Mouse (Mus musculus) kidney, postnatal 0 days (tissue): ENCODE data around the gene Usp20. TPM values are rescaled to one million over a fixed set of nuclear protein-coding genes. Genes with fewer than 3 reads are reported as not detected.
A peak's percentile ranks its signal among the peaks of the same experiment; 100 is the strongest.

Source experiments
- ATAC-seq: fragments of 200-750 bp; cut with Nextera tagmentation; replicated peaks from 2 replicates; pipeline ENCODE4 v1.8.0; 2017; ENCODE audit warnings: low read depth, moderate number of reproducible peaks, moderate TSS enrichment, moderate library complexity; ENCODE audit not compliant: low FRiP score
- DNase-seq: peaks from one replicate; pipeline ENCODE4 v3.0.0-alpha.2; 2016; ENCODE audit warnings: low spot score
- H3K27ac ChIP-seq: fragments of 300-500 bp; sonication (generic); 2 replicates; pipeline ENCODE4 v1.5.1; 2014; ENCODE audit warnings: mild to moderate bottlenecking
- H3K27me3 ChIP-seq: fragments of 300-500 bp; sonication (generic); 2 replicates; pipeline ENCODE4 v1.6.1; 2014; ENCODE audit warnings: low read length, mixed read lengths; ENCODE audit not compliant: insufficient read depth
- H3K36me3 ChIP-seq: fragments of 300-500 bp; sonication (generic); 2 replicates; pipeline ENCODE4 v1.6.1; 2014; ENCODE audit warnings: low read length, mixed read lengths; ENCODE audit not compliant: insufficient read depth
- H3K4me1 ChIP-seq: fragments of 300-500 bp; sonication (generic); replicated peaks from 2 replicates; pipeline ENCODE4 v1.6.1; 2014; ENCODE audit warnings: antibody characterized with exemption, low read length, mixed read lengths; ENCODE audit not compliant: insufficient read depth
- H3K4me2 ChIP-seq: fragments of 300-500 bp; sonication (generic); 2 replicates; pipeline ENCODE4 v1.6.1; 2014; ENCODE audit warnings: mild to moderate bottlenecking, low read length, moderate library complexity, mixed read lengths
- H3K4me3 ChIP-seq: fragments of 300-500 bp; sonication (generic); replicated peaks from 2 replicates; pipeline ENCODE4 v1.5.1; 2014; ENCODE audit warnings: low read depth, low read length
- H3K9ac ChIP-seq: fragments of 300-500 bp; sonication (generic); 2 replicates; pipeline ENCODE4 v1.6.1; 2014; ENCODE audit warnings: low read depth, low read length
- H3K9me3 ChIP-seq: fragments of 300-500 bp; sonication (generic); replicated peaks from 2 replicates; pipeline ENCODE4 v1.6.1; 2016; ENCODE audit warnings: low read length, inconsistent platforms, mixed read lengths
- CTCF ChIP-seq: IDR thresholded peaks from 2 replicates; pipeline ENCODE4 v1.5.1; 2016; ENCODE audit warnings: antibody characterized with exemption, low read depth, mild to moderate bottlenecking, moderate library complexity
- WGBS: fragments of 180-500 bp; shearing (Covaris S2); extraction: QIAGEN DNeasy Blood & Tissue Kit; methylation state at CpG from one replicate; pipeline ENCODE4 v1.1.7; 2014; 5-methylcytosine and 5-hydroxymethylcytosine counted together
- polyA plus RNA-seq: library from polyadenylated mRNA; unstranded; fragments of >200 nt; fragmentation: Nextera tagmentation; extraction: Ambion mirVana; gene quantifications from 2 replicates; pipeline ENCODE4 v1.2.1, GENCODE M21; 2015

The Usp20 gene
- polyA plus RNA-seq, 1 experiment from 2014 or later = 12.9 TPM

GRCm38 (mm10) chr2:30957511-30957910 is 24.6 kb upstream of the Usp20 start:
- ATAC-seq = no peak

GRCm38 (mm10) chr2:30958726-30959125 is 23.4 kb upstream of the Usp20 start:
- no peak overlapping the region for H3K4me3 ChIP-seq
- DNase-seq (no peak), ATAC-seq (0 out of 2 replicates have a peak, but pooled peaks have one; percentile 45)
- peaks cover 61% of the 10 kb centered on the region for H3K36me3 ChIP-seq
- no peak overlapping the region for H3K9ac ChIP-seq
- H3K27ac ChIP-seq = no peak overlapping the region
- H3K4me2 ChIP-seq = no peak overlapping the region
- WGBS = 88% methylated on average over 14 of the region's 14 CpGs
- no peaks in the 10 kb centered on the region for H3K9me3 ChIP-seq
- peaks cover 12% of the 10 kb centered on the region for H3K4me1 ChIP-seq
- no peak for TF ChIP-seq CTCF
- no peaks in the 10 kb centered on the region for H3K27me3 ChIP-seq

More at GRCm38 (mm10) chr2:30957511-30957910, 24.6 kb upstream of the Usp20 start:
- H3K9me3 ChIP-seq = no peaks in the 10 kb centered on the region
- no peak overlapping the region for H3K27ac ChIP-seq
- peaks cover 56% of the 10 kb centered on the region for H3K36me3 ChIP-seq
- H3K9ac ChIP-seq = no peak overlapping the region
- peaks cover 14% of the 10 kb centered on the region for H3K4me1 ChIP-seq
- H3K27me3 ChIP-seq = no peaks in the 10 kb centered on the region
- H3K4me2 ChIP-seq = no peak overlapping the region
- DNase-seq = no peak
- no peak for TF ChIP-seq CTCF
- 83% methylated on average over 4 of the region's 4 CpGs for WGBS
- no peak overlapping the region for H3K4me3 ChIP-seq

GRCm38 (mm10) chr2:30959856-30960255 is 22.2 kb upstream of the Usp20 start:
- Histone ChIP-seq H3K9me3 (no peaks in the 10 kb centered on the region), H3K9ac (no peak overlapping the region), H3K27me3 (no peaks in the 10 kb centered on the region), H3K4me1 (peaks cover under 1% of the 10 kb centered on the region; the same call in 1 of the 2 replicates), H3K27ac (no peak overlapping the region), H3K4me3 (no peak overlapping the region), H3K36me3 (peaks cover 72% of the 10 kb centered on the region), H3K4me2 (no peak overlapping the region)
- DNase-seq (no peak), ATAC-seq (no peak)
- 42% methylated on average over 5 of the region's 5 CpGs for WGBS
- TF ChIP-seq CTCF = no peak

GRCm38 (mm10) chr2:30962570-30963254 is 19.4 kb upstream of the Usp20 start:
- no peak overlapping the region for H3K27ac ChIP-seq
- WGBS = 83% methylated on average over 11 of the region's 11 CpGs
- no peak overlapping the region for H3K4me3 ChIP-seq
- peaks cover 10% of the 10 kb centered on the region for H3K4me1 ChIP-seq
- no peak overlapping the region for H3K4me2 ChIP-seq
- DNase-seq (no peak), ATAC-seq (no peak)
- H3K36me3 ChIP-seq = peaks cover 53% of the 10 kb centered on the region
- TF ChIP-seq CTCF = no peak
- no peaks in the 10 kb centered on the region for H3K9me3 ChIP-seq
- H3K9ac ChIP-seq = no peak overlapping the region
- no peaks in the 10 kb centered on the region for H3K27me3 ChIP-seq

GRCm38 (mm10) chr2:30965627-30966026 is 16.5 kb upstream of the Usp20 start:
- ATAC-seq (no peak), DNase-seq (no peak)
- no peaks in the 10 kb centered on the region for H3K27me3 ChIP-seq
- WGBS = 88% methylated on average over 8 of the region's 8 CpGs
- H3K4me2 ChIP-seq = no peak overlapping the region
- TF ChIP-seq CTCF = no peak
- H3K4me3 ChIP-seq = no peak overlapping the region
- H3K9ac ChIP-seq = no peak overlapping the region
- peaks cover 30% of the 10 kb centered on the region for H3K36me3 ChIP-seq
- H3K9me3 ChIP-seq = no peaks in the 10 kb centered on the region
- peaks cover 10% of the 10 kb centered on the region for H3K4me1 ChIP-seq
- H3K27ac ChIP-seq = no peak overlapping the region

GRCm38 (mm10) chr2:30966826-30967225 is 15.3 kb upstream of the Usp20 start:
- peak overlapping the region; percentile 74 for H3K4me2 ChIP-seq
- H3K36me3 ChIP-seq = peaks cover 19% of the 10 kb centered on the region
- H3K27me3 ChIP-seq = no peaks in the 10 kb centered on the region
- H3K9me3 ChIP-seq = no peaks in the 10 kb centered on the region
- peaks cover 10% of the 10 kb centered on the region for H3K4me1 ChIP-seq
- no peak overlapping the region for H3K27ac ChIP-seq
- no peak for DNase-seq
- no peak for TF ChIP-seq CTCF
- WGBS = 6% methylated on average over 16 of the region's 16 CpGs
- 0 out of 2 replicates have a peak, but pooled peaks have one; percentile 16 for ATAC-seq
- H3K9ac ChIP-seq = peak overlapping the region; percentile 94
- H3K4me3 ChIP-seq = peak overlapping the region; percentile 99
